Mouse (Mus musculus) E14TG2a.4 (cell line): ENCODE results near the gene Drap1.

Source experiments
- H3K27me3 ChIP-seq: 2 replicates; pipeline ENCODE4 v1.6.1; 2014; ENCODE audit warnings: low read length, control low read depth; ENCODE audit not compliant: insufficient read depth
- H3K36me3 ChIP-seq: 2 replicates; pipeline ENCODE4 v1.6.1; 2014; ENCODE audit warnings: low read length, control low read depth; ENCODE audit not compliant: insufficient read depth
- H3K4me1 ChIP-seq: replicated peaks from 2 replicates; pipeline ENCODE4 v1.6.1; 2014; ENCODE audit warnings: low read depth, low read length, control low read depth
- H3K4me3 ChIP-seq: replicated peaks from 2 replicates; pipeline ENCODE4 v1.5.1; 2014; ENCODE audit warnings: mild to moderate bottlenecking, low read length
- H3K9me3 ChIP-seq: 2 replicates; pipeline ENCODE4 v1.6.1; 2014; ENCODE audit warnings: low read length, control low read depth
- CTCF ChIP-seq: conservative IDR thresholded peaks from 2 replicates; pipeline ENCODE4 v1.5.1; 2014; ENCODE audit warnings: low read length
- NANOG ChIP-seq: IDR thresholded peaks from 2 replicates; pipeline ENCODE4 v1.6.1; 2014; ENCODE audit warnings: borderline replicate concordance, low read length, mixed read lengths
- POU5F1 ChIP-seq: IDR thresholded peaks from 2 replicates; pipeline ENCODE4 v1.6.1; 2014; ENCODE audit warnings: low read length, borderline replicate concordance

Gene Drap1

GRCm38 (mm10) chr19:5388588-5389242, 36.1 kb downstream of the Drap1 start, which contains the start of gene Sart1:
TSS of gene Sart1 (minus strand) at chr19:5388703.
- no peaks in the 10 kb centered on the region for H3K9me3 ChIP-seq
- H3K4me3 ChIP-seq = peak within 1 kb of the TSS; percentile 98
- peaks cover 56% of the 10 kb centered on the region for H3K36me3 ChIP-seq
- peaks cover 78% of the 10 kb centered on the region for H3K4me1 ChIP-seq
- TF ChIP-seq POU5F1 (no peak), CTCF (no peak)
- H3K27me3 ChIP-seq = no peaks in the 10 kb centered on the region

- H3K36me3 ChIP-seq = peaks cover 61% of the 10 kb centered on the region
- peak overlapping the region; percentile 98 for H3K4me3 ChIP-seq
- no peaks in the 10 kb centered on the region for H3K9me3 ChIP-seq
- H3K4me1 ChIP-seq = peaks cover 80% of the 10 kb centered on the region
- no peak for TF ChIP-seq POU5F1
- TF ChIP-seq NANOG = no peak
- TF ChIP-seq CTCF = no peak
- H3K27me3 ChIP-seq = no peaks in the 10 kb centered on the region
Measured at GRCm38 (mm10) chr19:5388011-5388441, 36.8 kb downstream of the Drap1 start.

GRCm38 (mm10) chr19:5384715-5385114, 40.1 kb downstream of the Drap1 start:
- Histone ChIP-seq H3K27me3 (no peaks in the 10 kb centered on the region), H3K4me1 (peaks cover 66% of the 10 kb centered on the region), H3K36me3 (peaks cover 74% of the 10 kb centered on the region), H3K4me3 (no peak overlapping the region), H3K9me3 (no peaks in the 10 kb centered on the region)
- TF ChIP-seq POU5F1 = no peak
- TF ChIP-seq CTCF = no peak
- no peak for TF ChIP-seq NANOG

GRCm38 (mm10) chr19:5383326-5383725, 41.5 kb downstream of the Drap1 start:
- no peaks in the 10 kb centered on the region for H3K9me3 ChIP-seq
- H3K36me3 ChIP-seq = peaks cover 88% of the 10 kb centered on the region
- H3K4me1 ChIP-seq = peaks cover 64% of the 10 kb centered on the region
- H3K4me3 ChIP-seq = no peak overlapping the region
- no peaks in the 10 kb centered on the region for H3K27me3 ChIP-seq
- TF ChIP-seq POU5F1 = no peak
- no peak for TF ChIP-seq NANOG
- no peak for TF ChIP-seq CTCF

- H3K27me3 ChIP-seq = no peaks in the 10 kb centered on the region
- TF ChIP-seq CTCF (no peak), POU5F1 (no peak), NANOG (no peak)
- peaks cover 36% of the 10 kb centered on the region for H3K4me1 ChIP-seq
- no peak overlapping the region for H3K4me3 ChIP-seq
- H3K9me3 ChIP-seq = no peaks in the 10 kb centered on the region
- peaks cover 69% of the 10 kb centered on the region for H3K36me3 ChIP-seq
Measured at GRCm38 (mm10) chr19:5377446-5377845, 47.3 kb downstream of the Drap1 start.

- no peaks in the 10 kb centered on the region for H3K9me3 ChIP-seq
- H3K27me3 ChIP-seq = no peaks in the 10 kb centered on the region
- TF ChIP-seq CTCF (no peak), NANOG (no peak), POU5F1 (no peak)
- peaks cover 68% of the 10 kb centered on the region for H3K36me3 ChIP-seq
- no peak overlapping the region for H3K4me3 ChIP-seq
- peaks cover 31% of the 10 kb centered on the region for H3K4me1 ChIP-seq
Measured at GRCm38 (mm10) chr19:5374748-5375147, 50.0 kb downstream of the Drap1 start.

- TF ChIP-seq POU5F1 = no peak
- no peak for TF ChIP-seq CTCF
- no peak for TF ChIP-seq NANOG
- H3K4me3 ChIP-seq = no peak overlapping the region
- no peaks in the 10 kb centered on the region for H3K9me3 ChIP-seq
- peaks cover 68% of the 10 kb centered on the region for H3K36me3 ChIP-seq
- H3K27me3 ChIP-seq = no peaks in the 10 kb centered on the region
- H3K4me1 ChIP-seq = peaks cover 35% of the 10 kb centered on the region
Measured at GRCm38 (mm10) chr19:5374177-5374576, 50.6 kb downstream of the Drap1 start.
